In the genomic region with DNA sequence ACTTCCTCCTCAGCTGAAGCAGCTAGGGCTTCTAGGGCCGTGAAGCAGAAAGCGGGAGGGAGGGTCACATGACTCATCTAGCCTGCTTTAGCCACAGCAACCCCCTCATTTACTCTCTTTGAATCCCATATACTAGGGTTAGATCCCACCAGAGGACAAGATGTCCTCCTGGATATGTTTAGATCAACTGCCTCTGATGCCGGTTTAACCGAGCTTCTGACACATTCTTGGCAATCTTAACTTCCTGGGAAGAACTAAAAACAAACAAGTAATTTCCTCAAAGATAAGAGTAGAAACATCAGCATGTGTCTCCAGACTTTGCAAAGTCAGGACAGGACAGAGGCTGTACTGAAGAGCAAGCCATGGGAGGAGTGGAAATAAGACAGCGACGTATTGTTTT, we compare ENCODE assay signal across 12 mouse cellular contexts. TPM values are rescaled to one million over a fixed set of nuclear protein-coding genes. Genes with fewer than 3 reads are reported as not detected.
DNase-seq lines count a peak whose midpoint lies in the region; ATAC-seq and TF ChIP-seq lines count a peak whose summit lies in the region.
"Had no signal": no experiment of that assay in that cellular context is flagged by ENCODE, and none has a peak within 500 bp of the region (broad histone marks: within the 10 kb centered on the region; RNA-seq: fewer than 3 reads in every experiment).

No protein-coding gene starts in this region.

- ATAC-seq in liver, embryonic 15.5 days (ENCODE audit: insufficient read depth), result peak; percentile 49; the same call in 1 of the 2 replicates
- ATAC-seq in stomach, postnatal 0 days (ENCODE audit: low FRiP score, low TSS enrichment), result no peak
- no peak for ATAC-seq in monocyte, adult 5-6 weeks (replicated peaks; ENCODE audit: insufficient number of reproducible peaks, low FRiP score, low TSS enrichment, poor library complexity, severe bottlenecking)
- no peak for ATAC-seq in neural tube, embryonic 15.5 days (ENCODE audit: low FRiP score)
- ATAC-seq: forebrain, embryonic 16.5 days had no signal

- H3K9me3 ChIP-seq in liver, embryonic 15.5 days (replicated peaks), result no peaks in the 10 kb centered on the region
- no peaks in the 10 kb centered on the region for H3K9me3 ChIP-seq in stomach, postnatal 0 days (ENCODE audit: control insufficient read depth, low read length)
- H3K9me3 ChIP-seq in neural tube, embryonic 15.5 days (replicated peaks), result no peaks in the 10 kb centered on the region

- H3K27me3 ChIP-seq in liver, adult 2 months (ENCODE audit: control insufficient read depth, insufficient read depth, low read length), result no peaks in the 10 kb centered on the region
- H3K27me3 ChIP-seq in liver, embryonic 15.5 days, result no peaks in the 10 kb centered on the region
- no peaks in the 10 kb centered on the region for H3K27me3 ChIP-seq in stomach, postnatal 0 days (ENCODE audit: control insufficient read depth, insufficient read depth, low read length)
- no peaks in the 10 kb centered on the region for H3K27me3 ChIP-seq in neural tube, embryonic 15.5 days (replicated peaks)

- intact Hi-C loops in heart, postnatal 14 days (cut with DNase I), result loop anchor here (5.0 kb wide), 1 partner anchor 131 kb away; the partner anchor contains the start of gene Nlk

- 60% methylated on average over 6 of the region's 6 CpGs for WGBS in liver, adult 2 months
- WGBS in liver, embryonic 15.5 days (ENCODE audit: insufficient replicate concordance), result 33% methylated on average over 6 of the region's 6 CpGs
- WGBS in stomach, postnatal 0 days, result 41% methylated on average over 6 of the region's 6 CpGs
- WGBS in neural tube, embryonic 15.5 days, result 79% methylated on average over 6 of the region's 6 CpGs

- peak overlapping the region; percentile 78 for H3K27ac ChIP-seq in liver, adult 2 months (replicated peaks; ENCODE audit: insufficient read depth, low read depth, low read length)
- H3K27ac ChIP-seq in liver, embryonic 15.5 days (replicated peaks), result 0 out of 2 replicates have a peak overlapping the region, but pooled peaks have one; percentile 38
- peak overlapping the region; percentile 30; the same call in 1 of the 2 replicates for H3K27ac ChIP-seq in stomach, postnatal 0 days (replicated peaks)
- no peak overlapping the region for H3K27ac ChIP-seq in neural tube, embryonic 15.5 days (replicated peaks)

- H3K4me2 ChIP-seq in liver, embryonic 15.5 days, result no peak overlapping the region
- no peak overlapping the region for H3K4me2 ChIP-seq in stomach, postnatal 0 days (replicated peaks; ENCODE audit: low read depth)
- H3K4me2 ChIP-seq in neural tube, embryonic 15.5 days, result no peak overlapping the region

- H3K9ac ChIP-seq in liver, adult 2 months (ENCODE audit: low read depth, low read length), result no peak overlapping the region
- no peak overlapping the region for H3K9ac ChIP-seq in liver, embryonic 15.5 days
- H3K9ac ChIP-seq in stomach, postnatal 0 days (ENCODE audit: low read length), result no peak overlapping the region
- no peak overlapping the region for H3K9ac ChIP-seq in neural tube, embryonic 15.5 days (replicated peaks)

- TF ChIP-seq POLR2A in liver, adult 2 months (IDR thresholded peaks at IDR 0.05; ENCODE audit: extremely low read depth, insufficient read depth, low read length), result no peak

- H3K79me2 ChIP-seq in liver, adult 2 months (ENCODE audit: control insufficient read depth, insufficient read depth, low read length), result no peaks in the 10 kb centered on the region

- no peak for TF ChIP-seq CTCF in liver, adult 2 months (IDR thresholded peaks at IDR 0.05; ENCODE audit: low read depth, low read length)
- no peak for TF ChIP-seq CTCF in stomach, postnatal 0 days (IDR thresholded peaks at IDR 0.05; ENCODE audit: low read depth)

- H3K4me3 ChIP-seq in liver, adult 2 months (ENCODE audit: insufficient read depth, low read depth, low read length), result no peak overlapping the region
- no peak overlapping the region for H3K4me3 ChIP-seq in liver, embryonic 15.5 days (replicated peaks)
- H3K4me3 ChIP-seq in stomach, postnatal 0 days (ENCODE audit: low read depth, low read length), result no peak overlapping the region
- no peak overlapping the region for H3K4me3 ChIP-seq in neural tube, embryonic 15.5 days (replicated peaks)
- H3K4me3 ChIP-seq: myocyte had no signal

- peaks cover 2% of the 10 kb centered on the region; the same call in 1 of the 2 replicates for H3K4me1 ChIP-seq in liver, adult 2 months (ENCODE audit: control insufficient read depth, insufficient read depth, low read length)
- 0 out of 2 replicates have a peak, but pooled peaks cover 2% of the 10 kb centered on the region for H3K4me1 ChIP-seq in liver, embryonic 15.5 days (replicated peaks)
- H3K4me1 ChIP-seq in stomach, postnatal 0 days (replicated peaks; ENCODE audit: control insufficient read depth, insufficient read depth), result no peaks in the 10 kb centered on the region
- H3K4me1 ChIP-seq in neural tube, embryonic 15.5 days, result no peaks in the 10 kb centered on the region

- peak; percentile 54 for DNase-seq in liver, adult 2 months (ENCODE audit: extremely low read depth, low read depth, low spot score)
- DNase-seq in liver, result no peak
- peak; percentile 25 to 27 for DNase-seq in heart, postnatal 14 days
- no peak for DNase-seq in stomach, postnatal 0 days (ENCODE audit: low spot score)
- no peak for DNase-seq in frontal cortex, postnatal 36 days (ENCODE audit: low spot score in 2 of 2)
- DNase-seq: cerebellum, adult 11-12 months; spleen, adult 18-20 months had no signal

- TF ChIP-seq EP300 in stomach, postnatal 0 days (optimal IDR thresholded peaks at IDR 0.05), result no peak

- H3K36me3 ChIP-seq in liver, adult 2 months (ENCODE audit: control insufficient read depth, insufficient read depth, low read length), result peaks cover 2% of the 10 kb centered on the region; the same call in 1 of the 2 replicates
- no peaks in the 10 kb centered on the region; the same call in 1 of the 2 replicates for H3K36me3 ChIP-seq in liver, embryonic 15.5 days (replicated peaks)
- no peaks in the 10 kb centered on the region; the same call in 1 of the 2 replicates for H3K36me3 ChIP-seq in stomach, postnatal 0 days (ENCODE audit: control insufficient read depth, insufficient read depth, low read length)
- H3K36me3 ChIP-seq in neural tube, embryonic 15.5 days, result peaks cover 24% of the 10 kb centered on the region

RNA-seq across cellular contexts. Expression of gene Tmem97, which starts 16.2 kb away (rescaled TPM):
- 102 and 123 TPM in 2 replicates for total RNA-seq in liver, adult 2 months (2014; rRNA removed)
- 76.5 and 91.6 TPM in 2 replicates for polyA plus RNA-seq in liver, adult 2 months (2012; rRNA removed)
- 10 to 100 TPM in 1 of 2 experiments, 1 to 10 TPM in 1; 8.8 to 10.3 TPM for total RNA-seq in heart, postnatal 14 days (2021)
- 101 and 112 TPM in 2 replicates for polyA plus RNA-seq in liver, embryonic 15.5 days (2015; fragmentation: Nextera tagmentation; extraction: Ambion mirVana)
- 63.2 and 68.2 TPM in 2 replicates for polyA plus RNA-seq in stomach, postnatal 0 days (2015; fragmentation: Nextera tagmentation; extraction: Ambion mirVana)
- total RNA-seq in monocyte, adult 5-6 weeks (2017), result 1.8 to 6.2 TPM (median 4.5 TPM) in 3 replicates
- polyA plus RNA-seq in neural tube, embryonic 15.5 days (2015; fragmentation: Nextera tagmentation; extraction: Ambion mirVana), result 43.1 and 50.4 TPM in 2 replicates

RNA-seq across cellular contexts. Expression of gene Ift20, which starts 30.6 kb away (rescaled TPM):
- 107 and 120 TPM in 2 replicates for total RNA-seq in liver, adult 2 months (2014; rRNA removed)
- 80.7 and 84.2 TPM in 2 replicates for polyA plus RNA-seq in liver, adult 2 months (2012; rRNA removed)
- 10 to 100 TPM; 48.4 to 50.0 TPM for total RNA-seq in heart, postnatal 14 days (2021)
- 57.7 and 66.1 TPM in 2 replicates for polyA plus RNA-seq in liver, embryonic 15.5 days (2015; fragmentation: Nextera tagmentation; extraction: Ambion mirVana)
- 163 and 168 TPM in 2 replicates for polyA plus RNA-seq in stomach, postnatal 0 days (2015; fragmentation: Nextera tagmentation; extraction: Ambion mirVana)
- total RNA-seq in monocyte, adult 5-6 weeks (2017), result 133 to 162 TPM (median 149 TPM) in 3 replicates
- 120 and 127 TPM in 2 replicates for polyA plus RNA-seq in neural tube, embryonic 15.5 days (2015; fragmentation: Nextera tagmentation; extraction: Ambion mirVana)

RNA-seq across cellular contexts. Expression of gene Tnfaip1, which starts 30.6 kb away (rescaled TPM):
- total RNA-seq in liver, adult 2 months (2014; rRNA removed), result 11.5 and 14.4 TPM in 2 replicates
- 13.9 and 16.7 TPM in 2 replicates for polyA plus RNA-seq in liver, adult 2 months (2012; rRNA removed)
- total RNA-seq in heart, postnatal 14 days (2021), result 10 to 100 TPM; 47.7 to 50.7 TPM
- 14.9 and 17.1 TPM in 2 replicates for polyA plus RNA-seq in liver, embryonic 15.5 days (2015; fragmentation: Nextera tagmentation; extraction: Ambion mirVana)
- 47.5 and 47.7 TPM in 2 replicates for polyA plus RNA-seq in stomach, postnatal 0 days (2015; fragmentation: Nextera tagmentation; extraction: Ambion mirVana)
- 5.4 to 8.8 TPM (median 8.3 TPM) in 3 replicates for total RNA-seq in monocyte, adult 5-6 weeks (2017)
- 56.1 and 60.3 TPM in 2 replicates for polyA plus RNA-seq in neural tube, embryonic 15.5 days (2015; fragmentation: Nextera tagmentation; extraction: Ambion mirVana)

RNA-seq across cellular contexts. Expression of gene Poldip2, which starts 54.8 kb away (rescaled TPM):
- total RNA-seq in liver, adult 2 months (2014; rRNA removed), result 63.5 and 67.5 TPM in 2 replicates
- polyA plus RNA-seq in liver, adult 2 months (2012; rRNA removed), result 77.6 and 80.9 TPM in 2 replicates
- 100 to 1,000 TPM; 153 to 155 TPM for total RNA-seq in heart, postnatal 14 days (2021)
- polyA plus RNA-seq in liver, embryonic 15.5 days (2015; fragmentation: Nextera tagmentation; extraction: Ambion mirVana), result 61.4 and 66.3 TPM in 2 replicates
- 91.1 and 95.9 TPM in 2 replicates for polyA plus RNA-seq in stomach, postnatal 0 days (2015; fragmentation: Nextera tagmentation; extraction: Ambion mirVana)
- total RNA-seq in monocyte, adult 5-6 weeks (2017), result 18.0 to 27.4 TPM (median 21.5 TPM) in 3 replicates
- polyA plus RNA-seq in neural tube, embryonic 15.5 days (2015; fragmentation: Nextera tagmentation; extraction: Ambion mirVana), result 182 and 192 TPM in 2 replicates

RNA-seq across cellular contexts. Expression of gene Tmem199, which starts 54.8 kb away (rescaled TPM):
- 7.7 and 10.8 TPM in 2 replicates for total RNA-seq in liver, adult 2 months (2014; rRNA removed)
- 5.9 and 6.1 TPM in 2 replicates for polyA plus RNA-seq in liver, adult 2 months (2012; rRNA removed)
- total RNA-seq in heart, postnatal 14 days (2021), result 10 to 100 TPM; 11.7 to 12.1 TPM
- 20.0 and 20.4 TPM in 2 replicates for polyA plus RNA-seq in liver, embryonic 15.5 days (2015; fragmentation: Nextera tagmentation; extraction: Ambion mirVana)
- 28.4 and 32.1 TPM in 2 replicates for polyA plus RNA-seq in stomach, postnatal 0 days (2015; fragmentation: Nextera tagmentation; extraction: Ambion mirVana)
- 23.4 to 38.7 TPM (median 34.2 TPM) in 3 replicates for total RNA-seq in monocyte, adult 5-6 weeks (2017)
- polyA plus RNA-seq in neural tube, embryonic 15.5 days (2015; fragmentation: Nextera tagmentation; extraction: Ambion mirVana), result 89.3 and 94.4 TPM in 2 replicates

Comparison
In these comparisons a context has a peak if more than half of its experiments do, and no peak if none do; other contexts are left out.
1. DNase-seq: peak in liver, adult 2 months (single experiment) and heart, postnatal 14 days (2 of 2); none in liver (single experiment), stomach, postnatal 0 days (single experiment) and frontal cortex, postnatal 36 days (0 of 2).